Mouse (Mus musculus) natural killer cell, adult 2 months (primary cell): ENCODE results near the gene Irx3.

ENCODE experiments used
- DNase-seq, 2 experiments: peaks; one replicate each; pipeline ENCODE4 v3.0.0; 2022; ENCODE audit warnings: low spot score in 2 of 2

Irx3 gene

GRCm38 (mm10) chr8:91801839-91802238 lies at the start of gene Irx3:
Gene Irx3, minus strand, starts transcription at chr8:91802067.
- no peak for DNase-seq

- no peak for DNase-seq
Observed at GRCm38 (mm10) chr8:91851359-91851758, 49.5 kb upstream of the Irx3 start.

DNA sequence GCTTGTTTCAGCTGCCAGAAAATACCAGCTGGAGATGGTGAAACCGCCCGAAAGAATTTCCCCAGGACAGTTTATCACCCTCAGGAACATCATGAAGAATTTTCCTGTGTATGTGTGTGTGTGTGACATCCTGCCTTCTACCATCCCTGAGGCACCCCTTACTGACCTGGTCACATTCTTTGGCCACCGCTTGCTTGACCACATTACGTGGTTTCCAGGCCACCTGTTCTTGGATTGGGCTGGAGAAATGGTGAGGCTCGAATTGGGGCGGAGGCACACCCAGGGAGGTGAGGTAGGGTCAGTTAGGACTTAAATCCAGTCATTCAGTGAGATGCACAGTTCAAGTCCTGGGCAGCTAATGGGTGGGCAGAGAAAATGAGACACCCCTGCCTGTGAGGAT lies 48.1 kb upstream of the Irx3 start:
- no peak for DNase-seq

- no peak for DNase-seq
Observed at GRCm38 (mm10) chr8:91849529-91849928, 47.7 kb upstream of the Irx3 start.

DNA sequence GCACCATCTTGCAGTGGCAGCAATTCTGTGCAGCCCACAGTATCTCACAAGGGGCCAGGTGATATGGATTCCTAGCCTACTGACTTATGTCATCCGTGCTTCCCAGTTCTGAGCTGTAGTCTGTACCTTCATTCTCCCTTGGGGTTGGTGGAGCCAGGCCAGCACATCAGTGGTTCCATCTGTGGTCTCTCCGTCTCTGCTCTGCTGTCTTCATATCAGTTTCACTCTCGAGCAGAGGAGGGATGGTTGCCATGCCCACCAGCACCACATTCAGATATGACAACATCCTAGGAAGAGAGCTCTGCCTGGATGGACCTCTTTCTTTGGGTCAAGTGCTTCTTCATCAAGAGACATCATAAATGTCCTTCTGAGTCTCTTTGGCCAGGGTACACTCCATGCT lies 43.8 kb upstream of the Irx3 start:
- DNase-seq: no peak

DNA sequence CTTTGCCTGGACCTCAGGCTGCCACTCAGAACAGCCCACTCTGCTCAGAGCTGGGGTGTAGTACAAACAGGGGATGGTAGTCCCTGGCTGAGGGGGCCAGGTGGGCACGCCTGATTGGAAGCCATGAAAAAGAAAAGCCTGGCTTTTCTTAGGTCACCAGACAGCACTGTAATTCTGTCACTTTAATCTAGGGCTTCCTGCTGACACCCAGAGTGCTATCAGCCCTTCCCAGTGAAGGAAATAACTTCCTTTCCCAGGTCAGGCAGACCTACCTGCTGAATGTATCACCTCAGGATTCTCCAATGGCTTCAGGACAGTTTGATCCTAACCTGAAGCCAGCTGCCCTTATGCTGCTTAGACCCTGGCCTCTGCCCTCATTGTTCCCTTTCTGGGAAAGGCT lies 35.3 kb upstream of the Irx3 start:
- DNase-seq: no peak

GRCm38 (mm10) chr8:91836685-91837084 lies 34.8 kb upstream of the Irx3 start:
- no peak for DNase-seq

DNA sequence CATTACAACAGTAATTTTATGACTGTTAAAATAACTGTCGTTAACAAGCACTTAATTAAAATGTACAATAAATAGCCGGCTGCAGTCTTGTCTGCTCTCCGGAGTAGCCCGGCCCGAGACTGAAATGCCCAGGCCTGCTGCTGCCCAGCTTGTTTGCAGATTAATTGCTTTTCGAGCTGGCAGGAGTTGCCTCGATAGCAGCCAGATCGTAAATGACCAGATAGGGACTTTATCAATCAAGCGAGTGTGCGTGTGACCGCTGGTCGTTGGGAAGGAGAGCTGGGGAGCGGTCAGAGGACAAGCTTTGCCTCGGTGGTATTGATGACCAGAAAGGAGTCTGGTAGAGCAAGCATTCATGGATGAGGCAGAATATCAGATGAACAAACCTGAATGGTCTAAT lies 25.8 kb upstream of the Irx3 start:
- DNase-seq: no peak

DNA sequence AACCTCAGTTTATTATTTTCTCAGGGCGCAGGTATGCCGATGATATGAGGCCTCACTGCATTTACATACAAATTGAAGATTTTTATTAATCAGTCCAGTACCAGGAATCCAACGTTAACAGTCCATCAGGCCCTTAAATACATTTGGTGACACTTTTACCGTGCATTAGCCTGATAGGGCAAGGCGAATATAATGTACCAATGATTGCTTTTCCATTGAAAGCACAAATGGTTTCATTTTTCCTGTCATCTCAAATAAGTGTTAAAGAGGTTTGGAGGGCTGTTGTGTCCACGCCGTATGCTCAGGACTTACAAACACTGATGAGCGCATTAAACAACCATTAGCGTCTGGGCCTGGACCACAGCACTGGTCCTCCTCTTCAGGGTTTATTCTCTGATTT lies 25.3 kb upstream of the Irx3 start:
- DNase-seq: no peak

DNA sequence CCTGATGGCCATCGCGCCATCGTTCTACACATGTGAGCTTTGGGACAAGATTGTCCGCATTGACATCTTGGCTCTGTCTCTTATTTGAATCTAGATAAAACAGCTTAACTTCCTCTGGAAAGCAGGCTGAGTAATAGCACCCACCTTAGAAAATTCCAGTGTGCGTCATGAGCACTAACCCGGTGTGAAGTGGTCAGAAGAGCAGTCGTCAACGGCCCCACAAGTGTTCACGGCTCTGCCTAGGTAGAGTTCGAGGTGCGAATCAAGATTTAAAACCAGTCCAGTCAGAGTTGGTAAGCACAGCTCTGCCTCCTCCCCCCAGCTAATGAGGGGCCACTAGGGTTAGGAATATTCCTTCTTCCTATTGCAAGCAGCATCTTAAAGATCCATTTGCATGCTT lies 21.5 kb upstream of the Irx3 start:
- no peak for DNase-seq

- no peak for DNase-seq
Observed at GRCm38 (mm10) chr8:91822746-91823145, 20.9 kb upstream of the Irx3 start.

- no peak for DNase-seq
Observed at GRCm38 (mm10) chr8:91821976-91822375, 20.1 kb upstream of the Irx3 start.

DNA sequence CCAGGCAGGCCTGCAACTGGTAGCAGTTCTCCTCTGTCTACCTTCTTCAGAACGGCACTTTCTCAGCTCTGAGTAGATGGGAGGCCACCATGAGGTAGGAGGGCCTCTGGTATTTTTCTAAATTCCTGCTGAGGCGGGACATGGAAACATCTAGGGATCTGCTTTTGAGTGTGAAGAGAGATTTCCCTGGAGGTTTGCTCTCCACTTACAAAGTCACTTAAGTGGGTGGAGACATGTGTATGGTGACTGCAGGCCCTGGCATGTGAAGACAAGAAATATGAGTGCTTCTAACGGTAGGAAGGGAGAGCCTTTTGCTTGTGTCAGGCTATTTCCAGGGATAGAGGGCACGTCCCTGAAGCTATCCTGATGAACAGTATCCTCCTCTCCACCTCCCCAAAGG lies 17.9 kb upstream of the Irx3 start:
- DNase-seq: no peak

GRCm38 (mm10) chr8:91818784-91819183 lies 16.9 kb upstream of the Irx3 start:
- no peak for DNase-seq

DNA sequence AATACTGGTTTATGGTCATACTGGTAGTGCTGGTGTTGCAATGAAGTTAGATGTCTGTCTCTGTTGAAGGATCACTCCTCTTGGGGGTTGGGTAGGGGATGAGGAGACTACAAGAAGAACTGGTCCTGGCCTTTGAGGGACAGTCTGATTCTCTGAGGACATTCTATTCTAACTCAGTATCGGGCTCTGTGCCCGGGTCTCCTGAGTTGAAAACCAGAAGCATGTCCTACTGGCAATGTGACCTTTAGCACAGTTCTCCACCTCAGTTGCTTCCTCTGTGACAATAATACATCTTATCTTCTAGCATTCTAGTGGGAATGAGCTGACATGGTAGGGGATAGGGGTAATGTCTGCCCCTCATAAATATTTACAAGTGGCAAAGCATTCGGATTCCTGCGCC lies 12.2 kb upstream of the Irx3 start:
- DNase-seq: no peak

DNA sequence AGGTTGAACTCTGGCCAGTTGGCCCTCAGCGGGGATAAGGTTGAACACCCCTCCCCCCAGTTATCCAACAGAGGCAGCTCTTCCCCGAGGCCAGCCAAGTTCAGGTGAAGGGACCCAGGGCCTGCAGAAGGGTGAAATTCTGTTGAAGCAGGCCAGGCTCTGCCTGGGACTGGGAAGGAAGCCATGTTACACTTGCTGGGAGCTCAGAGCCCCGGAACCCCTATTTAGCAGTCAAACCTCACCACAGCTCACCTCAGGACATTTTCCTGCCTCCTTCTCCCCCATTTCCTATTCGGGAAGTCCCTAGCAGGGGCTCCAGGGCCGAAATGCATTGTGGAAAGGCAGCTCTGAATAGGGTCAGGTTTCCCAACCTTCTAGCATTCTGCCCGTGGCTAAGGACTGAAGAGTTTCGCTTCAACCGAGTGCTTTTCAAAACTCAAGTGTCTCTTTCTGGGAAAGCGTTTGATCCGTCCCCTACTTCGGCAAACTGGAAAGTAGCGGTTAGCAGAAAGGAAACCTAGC lies 4.9 kb upstream of the Irx3 start:
- no peak for DNase-seq

- no peak for DNase-seq
Observed at GRCm38 (mm10) chr8:91806084-91806719, 4.3 kb upstream of the Irx3 start.

- DNase-seq: no peak
Observed at GRCm38 (mm10) chr8:91805254-91805671, 3.4 kb upstream of the Irx3 start.

DNA sequence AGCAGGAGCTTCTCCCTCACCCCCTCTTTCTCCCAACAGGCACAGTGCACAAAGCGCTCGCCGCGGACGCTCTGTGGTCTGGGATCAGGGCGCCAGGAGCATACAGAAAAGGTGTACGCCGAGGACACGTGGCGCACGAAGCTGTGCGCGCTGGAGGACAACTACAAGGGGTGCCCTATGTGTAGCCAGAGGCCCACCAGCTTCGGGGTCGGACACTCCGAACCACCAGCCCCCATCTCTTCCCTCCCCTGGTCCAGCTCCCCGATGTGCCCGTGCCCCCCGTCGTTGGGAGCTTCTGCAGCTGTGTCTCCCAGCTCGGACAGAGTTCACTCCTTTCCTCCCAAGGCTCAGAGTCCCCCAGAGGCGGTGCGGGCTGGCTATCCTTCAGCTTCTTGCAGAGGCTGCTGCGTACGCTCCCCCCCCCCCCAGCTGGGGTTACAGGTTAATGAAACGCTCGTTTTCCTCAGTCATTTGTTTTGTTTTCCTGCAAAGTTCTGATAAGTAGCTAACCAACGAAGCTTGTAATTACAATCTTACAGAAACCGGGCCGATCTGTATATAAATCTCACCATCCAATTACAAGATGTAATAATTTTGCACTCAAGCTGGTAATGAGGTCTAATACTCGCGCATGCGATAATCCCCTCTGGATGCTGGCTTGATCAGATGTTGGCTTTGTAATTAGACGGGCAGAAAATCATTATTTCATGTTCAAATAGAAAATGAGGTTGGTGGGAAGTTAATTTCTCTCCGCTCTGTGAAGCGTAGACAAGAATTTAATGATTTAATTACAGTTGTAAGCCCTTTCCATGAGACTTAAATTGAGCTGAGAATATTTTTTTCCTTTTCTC lies 2.8 kb upstream of the Irx3 start:
- DNase-seq: no peak

DNA sequence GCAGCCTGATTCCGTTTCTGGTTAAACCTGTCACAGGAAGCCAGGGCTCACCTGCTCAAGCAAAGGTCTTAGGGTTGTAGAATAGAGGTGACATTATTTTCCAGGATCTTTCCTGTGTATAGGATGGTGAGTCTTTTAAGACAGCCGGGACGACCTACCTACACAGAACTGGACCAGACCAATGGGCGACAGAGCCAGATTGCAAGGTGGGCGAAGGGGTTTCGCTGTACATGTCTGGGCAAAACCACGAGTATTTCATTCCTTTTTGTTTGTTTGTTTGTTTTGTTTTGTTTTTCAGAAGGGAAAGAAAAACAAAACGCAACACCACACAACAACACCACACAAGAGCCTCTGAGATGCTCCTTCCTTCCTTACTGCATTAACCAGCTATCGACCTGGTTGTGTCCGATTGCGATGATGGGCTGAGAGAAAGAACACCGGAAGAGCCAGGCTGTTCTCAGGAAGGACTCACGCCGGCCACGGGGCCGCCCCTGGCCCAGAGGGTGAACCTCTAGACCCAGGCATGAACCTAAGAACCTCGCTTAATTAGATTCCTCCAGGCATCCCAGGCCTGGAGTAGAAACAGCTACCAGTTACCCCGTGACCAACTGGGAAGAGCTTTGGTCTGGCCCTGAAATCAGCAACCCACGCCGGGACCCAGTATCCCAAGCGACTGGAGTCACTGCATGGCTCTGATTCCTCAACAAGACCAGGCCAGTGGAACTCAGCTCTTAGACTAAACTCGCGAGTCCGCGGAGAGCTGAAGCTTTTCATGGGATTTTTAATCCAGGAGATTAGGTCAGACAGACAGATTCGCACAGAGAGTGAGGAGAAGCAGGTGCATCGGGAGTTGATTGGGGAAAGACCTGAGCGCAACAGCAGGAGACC lies 1.9 kb upstream of the Irx3 start:
- no peak for DNase-seq

GRCm38 (mm10) chr8:91802401-91803322 lies 795 bp upstream of the Irx3 start:
- no peak for DNase-seq
